Mouse (Mus musculus): ENCODE results near the gene Mdfi. TPM values are rescaled to one million over a fixed set of nuclear protein-coding genes. Genes with fewer than 3 reads are reported as not detected.
A peak's percentile ranks its signal among the peaks of the same experiment; 100 is the strongest.
"Not testable (repeated sequence)": the region's sequence is repeated elsewhere in the genome, so short reads cannot be mapped to it uniquely, and the experiment has no call there.

The Mdfi gene
- polyA plus RNA-seq, 1 experiment from 2014 or later = 12.5 TPM

DNA sequence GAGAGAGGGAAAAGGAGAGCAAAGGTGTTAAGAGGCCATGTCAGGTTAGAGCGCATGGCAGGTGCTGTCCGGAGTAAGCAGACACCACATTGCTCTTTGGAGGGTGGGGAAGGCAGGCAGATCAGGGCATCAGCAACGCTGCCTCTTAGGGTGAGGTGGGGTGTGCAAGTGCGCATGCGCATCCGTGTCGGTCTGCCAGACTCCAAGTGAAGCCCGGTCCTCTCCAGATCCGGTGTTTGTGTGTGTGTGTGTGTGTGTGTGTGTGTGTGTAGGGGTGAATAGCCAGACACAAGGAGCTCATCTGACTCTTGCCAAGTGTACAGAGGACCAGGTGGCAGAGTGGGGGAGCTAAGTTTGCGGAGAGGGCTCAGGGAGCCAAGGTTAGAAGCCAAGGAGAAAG lies 31.5 kb upstream of the Mdfi start:
- 61% methylated on average over 10 of the region's 10 CpGs for WGBS
- H3K4me3 ChIP-seq = no peak overlapping the region
- no peak overlapping the region for H3K4me2 ChIP-seq
- no peak for ATAC-seq (ENCODE audit: extremely low read depth, insufficient number of reproducible peaks, low FRiP score, low TSS enrichment)
- H3K4me1 ChIP-seq = peaks cover 19% of the 10 kb centered on the region
- no peaks in the 10 kb centered on the region for H3K27me3 ChIP-seq (replicated peaks)
- no peak overlapping the region for H3K27ac ChIP-seq (replicated peaks)
- no peak overlapping the region for H3K9ac ChIP-seq
- H3K36me3 ChIP-seq = peaks cover 41% of the 10 kb centered on the region
- H3K9me3 ChIP-seq = no peaks in the 10 kb centered on the region

DNA sequence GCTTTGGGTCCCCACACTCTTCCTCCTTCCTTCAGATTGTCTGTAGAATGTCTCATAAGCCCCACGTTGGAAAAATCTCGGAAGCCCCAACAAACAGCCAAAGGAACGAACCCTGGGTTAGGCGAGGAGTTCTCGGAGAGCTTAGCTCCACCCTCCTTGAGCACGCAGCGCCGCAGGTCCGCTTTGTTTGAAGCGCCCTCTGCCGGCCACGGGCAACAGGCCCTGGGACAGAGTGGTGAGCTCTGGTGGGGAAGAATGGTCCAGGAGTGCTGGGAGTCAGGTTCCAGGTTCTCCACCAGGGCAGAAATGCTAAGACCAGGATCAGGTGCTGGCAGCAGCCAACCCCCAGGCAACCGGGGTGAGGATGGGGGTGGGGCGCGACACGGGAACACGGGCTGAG lies 30.0 kb upstream of the Mdfi start:
- 1% methylated on average over 17 of the region's 17 CpGs for WGBS
- H3K4me1 ChIP-seq = peaks cover 25% of the 10 kb centered on the region
- peaks cover 25% of the 10 kb centered on the region for H3K36me3 ChIP-seq
- H3K9ac ChIP-seq = peak overlapping the region; percentile 63
- H3K27me3 ChIP-seq (replicated peaks) = no peaks in the 10 kb centered on the region
- H3K9me3 ChIP-seq = no peaks in the 10 kb centered on the region
- H3K4me2 ChIP-seq = peak overlapping the region; percentile 55
- ATAC-seq (ENCODE audit: extremely low read depth, insufficient number of reproducible peaks, low FRiP score, low TSS enrichment) = no peak
- H3K4me3 ChIP-seq = peak overlapping the region; percentile 23; the same call in 1 of the 2 replicates
- H3K27ac ChIP-seq (replicated peaks) = no peak overlapping the region

DNA sequence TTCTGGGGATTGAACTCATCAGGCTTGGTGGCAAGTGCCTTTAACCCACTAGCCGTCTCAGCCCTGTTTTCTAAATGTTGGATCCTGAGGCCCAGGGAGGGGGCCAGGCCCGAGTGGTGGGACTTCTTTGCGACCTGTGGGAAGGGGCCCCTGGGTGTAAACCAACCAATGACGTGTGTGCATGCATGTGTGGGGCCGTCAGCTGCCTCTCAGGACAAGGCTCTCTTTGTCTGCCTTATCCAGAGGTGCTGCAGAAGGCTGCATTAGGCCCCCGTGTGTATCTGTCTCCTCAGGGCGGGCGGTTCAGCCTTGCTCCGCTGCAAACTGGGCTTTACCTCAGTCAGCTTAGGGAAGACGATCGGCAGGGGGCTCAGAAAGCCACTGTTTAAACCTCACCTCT lies 28.9 kb upstream of the Mdfi start:
- 25% methylated on average over 11 of the region's 11 CpGs for WGBS
- Histone ChIP-seq H3K27ac (replicated peaks) (no peak overlapping the region), H3K4me3 (no peak overlapping the region), H3K36me3 (peaks cover 15% of the 10 kb centered on the region), H3K4me1 (peaks cover 25% of the 10 kb centered on the region), H3K4me2 (no peak overlapping the region), H3K9me3 (no peaks in the 10 kb centered on the region), H3K27me3 (replicated peaks) (no peaks in the 10 kb centered on the region), H3K9ac (peak overlapping the region; percentile 51)
- ATAC-seq (ENCODE audit: extremely low read depth, insufficient number of reproducible peaks, low FRiP score, low TSS enrichment) = no peak

DNA sequence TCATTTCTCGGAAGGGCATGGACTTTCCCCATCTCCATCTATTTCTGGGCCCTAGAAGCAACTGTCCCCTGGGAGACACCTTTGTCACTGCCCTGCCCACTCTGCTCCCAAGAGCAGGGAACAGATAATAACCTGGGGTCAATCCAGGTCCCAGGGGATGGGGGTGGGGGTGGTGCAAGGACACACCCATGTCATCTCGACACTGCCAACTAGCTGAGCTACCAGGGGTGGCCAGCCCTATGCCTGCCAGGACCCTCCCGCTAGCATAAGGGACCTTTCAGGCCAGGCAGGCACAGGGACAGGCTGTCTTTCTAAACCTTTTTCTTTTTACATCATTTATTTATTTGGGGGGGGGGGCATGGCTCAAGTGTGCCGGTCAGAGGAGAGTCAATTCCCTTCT lies 28.5 kb upstream of the Mdfi start:
- Histone ChIP-seq H3K27me3 (replicated peaks) (no peaks in the 10 kb centered on the region), H3K36me3 (peaks cover 11% of the 10 kb centered on the region), H3K4me3 (no peak overlapping the region), H3K9me3 (no peaks in the 10 kb centered on the region), H3K9ac (peak overlapping the region; percentile 51), H3K27ac (replicated peaks) (no peak overlapping the region), H3K4me2 (no peak overlapping the region), H3K4me1 (peaks cover 25% of the 10 kb centered on the region)
- 46% methylated on average over 4 of the region's 4 CpGs for WGBS
- no peak for ATAC-seq (ENCODE audit: extremely low read depth, insufficient number of reproducible peaks, low FRiP score, low TSS enrichment)

DNA sequence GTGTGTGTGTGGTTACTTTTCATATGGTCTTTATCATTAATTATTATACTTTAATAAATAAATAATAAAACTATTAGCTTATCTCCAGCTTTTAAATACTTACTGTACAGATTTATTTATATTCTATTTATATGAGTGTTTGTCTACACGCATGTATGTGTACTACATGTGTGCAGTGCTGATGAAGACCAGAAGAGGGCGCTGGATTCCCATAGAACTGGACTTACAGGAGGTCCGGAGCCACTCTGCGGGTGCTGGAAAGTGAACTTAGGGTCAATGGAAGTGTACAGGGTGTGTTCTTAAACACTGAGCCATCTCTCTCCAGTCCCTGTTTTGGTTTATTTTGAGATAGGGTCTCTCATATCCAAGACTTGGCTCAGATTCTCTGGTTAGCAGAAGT lies 21.1 kb upstream of the Mdfi start:
- 76% methylated on average over 4 of the region's 4 CpGs for WGBS
- ATAC-seq (ENCODE audit: extremely low read depth, insufficient number of reproducible peaks, low FRiP score, low TSS enrichment) = no peak
- H3K27ac ChIP-seq (replicated peaks) = no peak overlapping the region

DNA sequence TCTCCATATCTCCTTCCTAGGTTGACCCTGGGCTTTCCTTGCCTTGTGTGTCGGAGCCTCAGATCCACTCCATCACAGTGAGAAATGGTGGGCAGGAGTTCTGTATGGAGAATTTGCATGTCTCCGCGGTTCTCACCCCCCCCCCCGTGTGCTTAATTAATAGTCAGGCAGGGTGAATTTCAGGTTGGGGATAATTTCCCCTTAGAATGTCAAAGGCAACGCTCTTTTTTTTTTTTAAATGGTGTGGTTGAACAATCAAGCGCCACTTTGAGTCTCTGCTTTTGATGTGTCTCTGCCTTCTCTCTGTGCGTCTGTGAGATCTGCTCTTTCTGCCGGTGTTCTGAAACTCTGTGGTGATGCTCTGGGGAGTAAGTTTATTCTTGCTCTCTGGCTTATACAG lies 20.4 kb upstream of the Mdfi start:
- peaks cover 8% of the 10 kb centered on the region for H3K9me3 ChIP-seq
- ATAC-seq (ENCODE audit: extremely low read depth, insufficient number of reproducible peaks, low FRiP score, low TSS enrichment) = no peak
- H3K9ac ChIP-seq = no peak overlapping the region
- no peak overlapping the region for H3K4me2 ChIP-seq
- no peaks in the 10 kb centered on the region for H3K36me3 ChIP-seq
- H3K4me3 ChIP-seq = no peak overlapping the region
- peaks cover 27% of the 10 kb centered on the region for H3K4me1 ChIP-seq
- WGBS = 79% methylated on average over 8 of the region's 8 CpGs
- no peak overlapping the region for H3K27ac ChIP-seq (replicated peaks)
- no peaks in the 10 kb centered on the region for H3K27me3 ChIP-seq (replicated peaks)

More for the DNA sequence above, 21.1 kb upstream of the Mdfi start:
- H3K4me1 ChIP-seq = peaks cover 24% of the 10 kb centered on the region
- no peaks in the 10 kb centered on the region for H3K27me3 ChIP-seq (replicated peaks)
- no peak overlapping the region for H3K9ac ChIP-seq
- no peak overlapping the region for H3K4me3 ChIP-seq
- no peak overlapping the region for H3K4me2 ChIP-seq
- no peaks in the 10 kb centered on the region for H3K36me3 ChIP-seq
- peaks cover 8% of the 10 kb centered on the region for H3K9me3 ChIP-seq

DNA sequence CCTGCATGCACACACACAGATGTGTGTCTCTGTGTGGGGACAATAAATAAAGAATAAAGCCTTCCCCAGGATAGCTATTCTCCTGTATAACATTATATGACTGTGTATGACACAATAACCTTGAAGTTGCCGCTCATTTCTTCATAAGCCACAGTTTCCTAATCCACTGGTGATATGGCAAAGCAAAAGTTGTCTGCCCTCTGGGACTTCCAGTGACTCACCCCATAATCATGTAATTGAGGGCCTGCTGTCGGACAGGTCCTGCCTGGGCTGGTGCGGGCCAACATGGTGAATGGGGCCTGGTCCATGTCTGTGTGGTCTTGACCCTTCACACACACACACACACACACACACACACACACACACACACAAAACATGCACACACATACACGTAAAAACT lies 19.3 kb upstream of the Mdfi start:
- H3K27me3 ChIP-seq (replicated peaks) = no peaks in the 10 kb centered on the region
- no peak overlapping the region for H3K27ac ChIP-seq (replicated peaks)
- 72% methylated on average over 4 of the region's 4 CpGs for WGBS
- H3K4me3 ChIP-seq = no peak overlapping the region
- no peaks in the 10 kb centered on the region for H3K36me3 ChIP-seq
- ATAC-seq (ENCODE audit: extremely low read depth, insufficient number of reproducible peaks, low FRiP score, low TSS enrichment) = no peak
- H3K9me3 ChIP-seq = peaks cover 8% of the 10 kb centered on the region
- H3K4me2 ChIP-seq = no peak overlapping the region
- H3K4me1 ChIP-seq = peaks cover 36% of the 10 kb centered on the region
- no peak overlapping the region for H3K9ac ChIP-seq

DNA sequence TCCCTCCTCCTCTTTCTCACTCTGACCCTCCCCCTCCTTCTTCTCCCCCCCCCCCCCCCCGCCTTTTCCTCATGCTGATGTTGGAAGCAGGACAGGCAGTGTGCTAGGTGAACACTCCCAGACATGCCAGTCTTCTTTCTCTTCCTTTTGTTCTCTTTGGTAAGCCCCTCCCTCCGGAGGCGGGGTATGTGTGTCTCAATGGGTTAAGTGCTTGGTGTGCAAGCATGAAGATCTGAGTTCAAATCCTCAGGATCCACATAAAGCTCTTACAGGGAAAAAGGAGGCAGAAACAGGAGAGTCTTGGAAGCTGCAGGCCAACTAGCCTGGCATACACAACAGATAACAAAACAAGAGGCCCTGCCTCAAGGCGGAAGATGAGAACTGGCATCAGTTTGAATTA lies 18.8 kb upstream of the Mdfi start:
- 82% methylated on average over 3 of the region's 4 CpGs for WGBS
- Histone ChIP-seq H3K4me3 (no peak overlapping the region), H3K36me3 (no peaks in the 10 kb centered on the region), H3K4me2 (no peak overlapping the region), H3K27ac (replicated peaks) (no peak overlapping the region), H3K27me3 (replicated peaks) (no peaks in the 10 kb centered on the region), H3K9ac (no peak overlapping the region), H3K9me3 (peaks cover 8% of the 10 kb centered on the region), H3K4me1 (peaks cover 37% of the 10 kb centered on the region)
- ATAC-seq (ENCODE audit: extremely low read depth, insufficient number of reproducible peaks, low FRiP score, low TSS enrichment) = no peak

DNA sequence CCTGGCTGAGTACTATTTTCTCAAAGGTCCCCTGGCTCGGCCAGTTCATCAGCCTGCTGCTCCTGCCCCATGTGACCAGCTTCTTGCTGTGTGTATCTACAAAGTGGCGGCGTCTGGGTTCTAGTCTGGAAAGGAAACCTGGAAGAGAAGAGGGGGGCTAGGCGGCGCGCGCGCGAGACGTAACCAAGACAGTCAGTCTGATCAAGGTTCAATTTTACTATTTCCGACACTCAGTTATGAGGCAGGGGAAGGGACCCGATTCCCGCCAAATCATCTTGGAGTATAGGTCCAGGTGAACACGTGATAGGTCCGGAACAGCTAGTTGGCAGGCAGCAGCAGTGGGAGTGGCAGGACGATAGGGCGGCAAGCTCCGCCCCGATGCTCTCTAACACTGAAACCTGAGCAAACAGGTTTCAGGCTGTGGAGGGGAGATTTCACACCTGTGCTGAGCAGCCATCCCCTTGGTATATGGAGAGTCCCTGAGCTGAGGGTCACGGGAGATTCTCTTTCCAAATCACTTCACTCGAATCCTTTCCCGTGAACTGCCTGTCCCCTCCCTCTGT lies 17.4 kb upstream of the Mdfi start:
- H3K9me3 ChIP-seq; H3K27me3 ChIP-seq (replicated peaks); H3K27ac ChIP-seq (replicated peaks); H3K36me3 ChIP-seq: not testable (repeated sequence)
- 13% methylated on average over 22 of the region's 22 CpGs for WGBS
- Histone ChIP-seq H3K4me1 (peaks cover 37% of the 10 kb centered on the region), H3K9ac (peak overlapping the region; percentile 57), H3K4me2 (peak overlapping the region; percentile 67), H3K4me3 (peak overlapping the region; percentile 39)
- 0 out of 2 replicates have a peak, but pooled peaks have one; percentile 23 for ATAC-seq (ENCODE audit: extremely low read depth, insufficient number of reproducible peaks, low FRiP score, low TSS enrichment)

DNA sequence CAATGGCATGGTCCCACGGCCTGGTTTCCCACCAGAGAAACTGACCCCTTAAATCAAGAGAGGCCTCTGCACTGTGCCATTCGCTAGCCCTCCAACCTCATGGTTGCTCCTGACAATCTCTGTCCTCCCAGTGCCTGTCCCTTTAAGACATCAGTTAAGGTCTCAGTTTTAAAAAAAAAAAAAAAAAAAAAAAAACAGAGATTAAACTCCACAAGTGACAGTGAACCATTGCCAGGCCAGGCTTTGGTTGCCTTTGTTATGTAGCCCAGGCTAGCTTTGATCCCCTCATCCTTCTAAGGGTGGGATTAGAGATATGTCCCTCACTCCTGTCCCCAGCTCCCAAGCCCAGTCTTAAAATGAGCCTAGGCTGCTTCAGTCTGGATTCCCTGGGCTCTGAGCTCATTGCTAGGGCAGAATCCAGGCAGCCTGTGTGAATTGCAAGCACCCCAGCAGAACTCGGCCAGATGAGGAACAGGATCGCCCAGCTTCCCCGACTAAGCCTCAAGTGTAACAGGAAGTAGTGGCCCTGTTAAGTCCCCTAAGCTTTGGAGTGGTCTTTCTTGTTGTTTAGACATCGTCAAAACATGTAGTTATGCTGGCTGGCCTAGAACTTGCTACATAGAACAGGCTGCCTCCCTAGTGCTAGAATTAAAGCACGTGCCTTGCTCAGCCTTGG lies 16.3 kb upstream of the Mdfi start:
- no peaks in the 10 kb centered on the region for H3K36me3 ChIP-seq
- H3K9me3 ChIP-seq = peaks cover 4% of the 10 kb centered on the region
- H3K4me3 ChIP-seq = no peak overlapping the region
- 63% methylated on average over 7 of the region's 7 CpGs for WGBS
- H3K27me3 ChIP-seq (replicated peaks) = no peaks in the 10 kb centered on the region
- H3K4me1 ChIP-seq = peaks cover 39% of the 10 kb centered on the region
- peak overlapping the region; percentile 52; the same call in 1 of the 2 replicates for H3K9ac ChIP-seq
- ATAC-seq (ENCODE audit: extremely low read depth, insufficient number of reproducible peaks, low FRiP score, low TSS enrichment) = no peak
- H3K27ac ChIP-seq (replicated peaks) = peak overlapping the region; percentile 91
- H3K4me2 ChIP-seq = no peak overlapping the region

DNA sequence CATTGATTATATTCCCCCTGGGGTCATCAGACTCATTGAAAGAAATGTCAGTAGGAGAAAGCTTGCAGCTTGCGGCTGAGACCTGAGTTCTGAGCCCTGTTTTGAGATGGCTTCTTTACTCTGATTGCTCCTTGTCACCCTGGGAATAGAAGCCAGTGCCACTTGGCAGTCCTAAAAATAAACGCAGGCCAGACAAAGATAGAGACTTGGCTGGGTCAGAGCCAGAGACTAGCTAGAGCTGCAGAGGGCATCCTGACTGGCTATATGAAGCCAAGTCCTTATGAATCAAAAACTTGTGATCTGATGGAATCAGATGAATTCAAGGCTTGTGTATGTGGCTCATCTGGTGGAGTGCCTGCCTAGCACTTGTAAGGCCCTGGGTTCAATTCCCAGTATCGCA lies 15.5 kb upstream of the Mdfi start:
- H3K27me3 ChIP-seq (replicated peaks) = no peaks in the 10 kb centered on the region
- ATAC-seq (ENCODE audit: extremely low read depth, insufficient number of reproducible peaks, low FRiP score, low TSS enrichment) = no peak
- H3K4me3 ChIP-seq = no peak overlapping the region
- 37% methylated on average over 3 of the region's 3 CpGs for WGBS
- H3K9me3 ChIP-seq = no peaks in the 10 kb centered on the region
- no peaks in the 10 kb centered on the region for H3K36me3 ChIP-seq
- peak overlapping the region; percentile 31 for H3K4me2 ChIP-seq
- peak overlapping the region; percentile 91 for H3K27ac ChIP-seq (replicated peaks)
- peak overlapping the region; percentile 52; the same call in 1 of the 2 replicates for H3K9ac ChIP-seq
- peaks cover 42% of the 10 kb centered on the region for H3K4me1 ChIP-seq

DNA sequence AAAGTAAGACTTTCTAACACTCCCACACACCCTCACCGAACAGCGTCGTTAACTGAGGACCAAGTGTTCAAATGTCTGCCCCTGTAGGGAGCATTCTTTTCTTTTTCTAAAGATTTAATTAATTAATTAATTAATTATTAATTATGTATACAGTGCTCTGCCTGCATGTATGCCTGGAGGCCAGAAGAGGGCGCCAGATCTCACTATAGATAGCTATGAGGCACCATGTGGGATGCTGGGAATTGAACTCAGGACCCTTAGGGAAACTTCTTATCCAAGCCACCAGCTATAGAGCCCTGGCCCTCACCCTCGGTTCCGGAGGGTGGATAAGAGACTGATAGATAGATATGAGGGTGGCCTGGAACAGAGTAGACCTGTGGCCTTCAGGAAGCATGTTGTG lies 13.5 kb upstream of the Mdfi start:
- H3K27me3 ChIP-seq (replicated peaks) = no peaks in the 10 kb centered on the region
- H3K4me1 ChIP-seq = peaks cover 40% of the 10 kb centered on the region
- H3K9me3 ChIP-seq = no peaks in the 10 kb centered on the region

More for the DNA sequence above, 13.5 kb upstream of the Mdfi start:
- H3K4me3 ChIP-seq = no peak overlapping the region
- no peaks in the 10 kb centered on the region for H3K36me3 ChIP-seq
- H3K27ac ChIP-seq (replicated peaks) = no peak overlapping the region
- ATAC-seq (ENCODE audit: extremely low read depth, insufficient number of reproducible peaks, low FRiP score, low TSS enrichment) = no peak
- WGBS = 79% methylated on average over 6 of the region's 6 CpGs
- no peak overlapping the region for H3K9ac ChIP-seq
- no peak overlapping the region for H3K4me2 ChIP-seq

All from heart, embryonic 13.5 days (tissue).